Mouse (Mus musculus): Measurements from ENCODE around the gene Fcf1.
A peak's percentile ranks its signal among the peaks of the same experiment; 100 is the strongest.

Gene Fcf1

DNA sequence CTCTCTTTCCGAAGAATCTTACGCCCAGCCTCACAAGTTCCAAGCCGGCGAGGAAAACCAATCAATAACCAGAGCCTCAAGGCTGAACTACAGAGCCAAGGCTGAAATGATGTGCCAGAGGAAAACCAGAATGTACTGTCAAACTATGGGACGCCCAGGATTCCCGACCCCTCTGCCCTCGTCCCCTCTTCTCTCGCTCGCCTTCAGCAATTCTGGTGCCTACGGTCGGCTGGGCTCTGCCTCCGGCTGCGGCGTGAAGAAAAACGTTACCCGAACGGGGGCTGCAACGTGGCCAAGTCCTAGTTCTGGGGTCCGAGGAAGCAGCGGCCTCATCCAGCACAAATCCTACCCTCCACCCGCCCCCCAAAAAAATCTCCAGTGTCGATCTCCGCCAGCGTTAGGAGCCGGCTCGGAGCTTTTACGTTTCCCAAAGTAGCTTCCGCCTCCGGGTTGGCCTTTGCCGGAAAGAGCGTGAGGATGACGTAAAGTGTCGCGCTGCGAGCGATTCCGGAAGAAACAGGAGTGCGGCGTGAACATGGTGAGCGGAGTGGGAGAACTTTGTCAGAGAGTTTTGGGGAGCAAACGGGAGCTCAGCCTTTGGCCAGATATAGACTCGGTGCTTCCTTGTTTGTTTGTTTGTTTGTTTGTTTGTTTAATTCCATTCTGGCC is at the start of gene Fcf1, which contains the start of gene Arel1:
Gene Fcf1, plus strand, starts transcription at position 470 of the 669 bp plus-strand sequence.
Gene Arel1, minus strand, starts transcription at position 473 of the 669 bp plus-strand sequence.
- peak; percentile 85 to 87 for DNase-seq

GRCm38 (mm10) chr12:84921881-84922419 is 48.7 kb upstream of the Fcf1 start:
- DNase-seq: no peak

DNA sequence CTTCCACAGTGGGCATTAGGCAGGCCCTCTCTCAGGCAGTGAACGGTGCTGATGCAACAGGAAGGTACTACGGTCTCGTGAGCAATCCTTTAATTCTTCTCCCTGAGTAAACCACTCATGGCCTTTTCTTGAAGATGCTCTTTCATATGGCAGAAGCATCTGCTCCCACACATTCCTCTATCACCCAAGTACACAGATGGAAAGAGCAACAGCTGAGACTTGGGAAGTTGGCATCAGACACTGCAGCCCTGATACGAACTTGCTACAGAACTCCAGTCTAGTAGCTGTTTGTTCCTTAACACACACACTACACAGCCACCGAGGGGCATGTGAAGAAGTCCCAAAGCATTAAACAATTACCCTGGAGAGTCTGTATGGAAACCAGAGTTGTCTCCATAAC is 46.4 kb upstream of the Fcf1 start:
- no peak for DNase-seq

DNA sequence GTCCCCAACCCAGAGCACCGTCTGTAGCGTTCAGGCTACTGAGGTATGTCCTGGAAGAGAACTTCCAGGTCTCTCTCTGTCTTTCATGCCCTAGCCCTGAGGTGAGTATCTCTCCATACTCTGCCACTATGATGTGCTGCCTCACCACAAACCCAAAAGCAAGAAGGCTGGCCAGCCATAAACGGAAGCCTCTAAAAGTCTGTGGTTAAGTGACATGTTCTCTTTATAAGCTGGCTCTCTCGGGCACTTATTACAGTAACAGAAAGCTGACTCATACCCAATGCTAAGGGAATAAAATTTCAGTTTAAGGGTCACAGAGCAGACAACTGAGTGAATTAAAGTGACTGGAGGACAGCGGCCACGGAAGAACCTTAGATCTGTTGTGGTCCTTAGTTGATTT is 44.2 kb upstream of the Fcf1 start:
- no peak for DNase-seq

- no peak for DNase-seq
Observed at GRCm38 (mm10) chr12:84932210-84932609, 38.5 kb upstream of the Fcf1 start.

DNA sequence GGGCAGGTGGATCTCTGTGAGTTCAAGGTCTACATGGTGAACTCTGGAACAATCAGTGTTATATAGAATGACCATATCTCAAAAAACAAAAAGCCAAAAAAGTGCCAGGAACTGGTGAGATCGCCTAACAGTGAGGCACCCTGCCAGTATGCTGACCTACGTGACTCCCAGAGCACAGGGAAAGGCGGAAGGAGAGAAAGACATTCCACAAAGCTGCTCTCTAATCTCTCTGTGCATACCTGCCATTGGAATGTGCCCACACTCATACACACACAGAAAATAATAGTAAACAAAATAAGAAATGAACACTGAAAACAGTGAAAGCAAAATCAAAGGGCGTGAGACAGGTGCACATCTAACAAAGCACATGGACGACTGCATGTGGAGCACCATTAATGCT is 35.4 kb upstream of the Fcf1 start:
- DNase-seq: no peak

DNA sequence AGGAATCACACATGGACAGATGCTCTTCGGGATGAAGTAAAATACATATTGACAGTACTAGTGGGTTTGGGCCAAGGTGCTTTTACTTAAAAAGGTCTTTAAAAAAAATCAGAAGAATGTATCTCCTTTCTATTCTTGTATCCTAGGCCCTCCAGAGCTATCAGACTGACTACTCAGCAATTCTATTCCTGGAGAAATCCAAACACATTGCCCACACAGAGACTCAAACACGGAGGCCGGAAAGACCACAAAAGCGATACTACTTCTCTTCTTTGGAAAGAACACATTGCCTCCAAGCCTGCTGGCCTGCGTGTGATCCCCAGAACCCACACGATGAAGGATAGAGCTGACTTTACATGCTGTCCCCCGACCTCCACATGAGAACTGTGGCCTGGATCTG is 31.6 kb upstream of the Fcf1 start:
- no peak for DNase-seq

GRCm38 (mm10) chr12:84940343-84940742 is 30.4 kb upstream of the Fcf1 start:
- DNase-seq: no peak

GRCm38 (mm10) chr12:84941717-84942116 is 29.0 kb upstream of the Fcf1 start:
- DNase-seq: no peak

GRCm38 (mm10) chr12:84943006-84943952 is 27.4 kb upstream of the Fcf1 start:
- DNase-seq: no peak

DNA sequence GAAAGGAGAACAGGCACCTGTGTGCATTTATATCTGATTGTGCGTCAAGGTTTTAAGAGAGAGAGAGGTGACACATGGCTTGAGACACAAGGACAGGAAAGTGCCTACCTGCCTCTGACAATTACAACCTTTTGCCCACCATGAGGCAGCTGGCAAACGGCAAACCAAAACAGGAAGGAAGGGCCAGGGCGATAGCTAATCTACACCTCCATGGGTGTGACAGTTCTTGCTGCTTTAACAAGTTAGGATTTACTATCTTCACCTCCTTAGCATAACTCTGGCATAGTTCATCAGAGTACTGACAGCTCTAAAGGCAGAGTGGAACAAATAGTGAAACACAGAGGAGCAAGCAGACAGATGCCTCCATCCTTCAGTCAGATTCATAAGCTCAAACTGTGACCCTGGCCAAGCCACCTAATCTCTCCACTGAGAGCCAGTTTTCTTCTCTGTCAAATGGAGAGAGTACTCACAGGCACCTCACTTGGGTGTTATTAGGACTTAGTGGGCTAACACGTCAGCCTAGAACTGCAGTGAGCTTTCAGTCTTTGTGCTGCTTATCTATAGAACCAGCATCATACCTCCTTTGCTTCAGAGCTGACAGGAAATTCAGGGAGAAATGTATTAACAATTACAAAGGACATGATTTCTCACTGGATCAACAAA is 26.4 kb upstream of the Fcf1 start:
- no peak for DNase-seq

- no peak for DNase-seq
Observed at GRCm38 (mm10) chr12:84944813-84945553, 25.7 kb upstream of the Fcf1 start.

DNA sequence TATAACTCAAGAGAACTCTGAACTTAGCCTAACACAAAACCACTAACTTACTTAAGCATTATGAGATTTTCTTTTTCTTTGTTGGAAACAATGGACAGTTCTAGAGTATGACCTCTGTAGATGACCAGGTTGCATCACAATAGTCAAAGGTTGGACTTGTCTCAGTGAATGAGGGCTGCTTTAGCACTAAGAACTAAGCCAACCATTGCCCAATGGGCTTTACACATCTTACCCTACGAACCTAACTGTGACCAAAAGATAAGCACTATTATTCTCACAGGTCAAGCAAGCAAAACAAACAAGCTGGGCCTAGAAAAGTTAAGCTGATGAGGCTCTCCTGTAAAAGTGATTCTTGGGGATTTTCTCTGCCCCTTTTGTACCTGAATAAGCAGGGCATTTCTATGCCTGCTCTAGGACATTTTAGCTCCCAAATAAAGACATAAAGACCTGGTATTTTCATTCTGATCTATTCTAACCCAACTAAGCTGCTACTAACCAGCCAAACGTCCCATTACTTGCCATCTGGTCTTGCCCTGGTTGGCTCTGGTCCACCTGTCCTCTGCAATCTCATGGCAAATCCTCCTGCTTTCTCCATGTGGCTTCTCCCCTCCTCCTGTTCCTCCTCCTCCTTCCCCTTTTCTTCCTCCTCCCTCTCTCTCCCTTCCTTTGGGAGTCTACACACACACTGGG is 22.7 kb upstream of the Fcf1 start:
- DNase-seq: no peak

DNA sequence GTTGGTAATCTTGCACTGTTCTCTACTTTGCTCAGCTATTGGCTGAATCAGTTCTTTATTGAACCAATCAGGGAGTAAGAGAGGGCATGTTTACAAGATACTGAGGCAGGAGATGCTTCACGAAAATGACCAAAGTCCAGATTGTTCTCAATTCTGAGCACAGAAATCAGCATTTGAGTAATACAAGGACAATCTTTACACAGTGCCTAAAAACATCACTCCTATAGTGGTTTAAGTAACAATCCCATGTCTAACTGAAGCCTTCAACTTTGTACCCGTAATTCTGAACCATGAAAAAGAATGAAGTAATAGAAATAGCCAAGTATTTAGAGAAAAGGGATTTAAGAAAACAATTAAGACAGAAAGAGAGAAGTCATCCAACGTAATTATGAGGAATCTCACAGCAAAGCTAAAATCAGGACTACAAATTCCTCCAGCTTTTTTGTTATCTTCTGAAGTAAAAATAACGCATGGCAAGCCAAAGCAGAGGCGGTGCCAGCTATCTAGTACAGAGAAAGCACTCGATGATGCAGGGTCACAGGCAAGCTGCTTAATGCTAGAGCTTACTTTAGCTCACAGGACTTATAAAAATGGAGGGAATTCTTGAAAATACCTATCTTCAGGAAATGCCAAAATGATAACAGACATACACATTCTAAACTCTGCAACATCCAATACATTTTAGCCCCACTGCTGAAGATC is 22.0 kb upstream of the Fcf1 start:
- no peak for DNase-seq

- DNase-seq: no peak
Observed at GRCm38 (mm10) chr12:84950763-84951162, 19.9 kb upstream of the Fcf1 start.

DNA sequence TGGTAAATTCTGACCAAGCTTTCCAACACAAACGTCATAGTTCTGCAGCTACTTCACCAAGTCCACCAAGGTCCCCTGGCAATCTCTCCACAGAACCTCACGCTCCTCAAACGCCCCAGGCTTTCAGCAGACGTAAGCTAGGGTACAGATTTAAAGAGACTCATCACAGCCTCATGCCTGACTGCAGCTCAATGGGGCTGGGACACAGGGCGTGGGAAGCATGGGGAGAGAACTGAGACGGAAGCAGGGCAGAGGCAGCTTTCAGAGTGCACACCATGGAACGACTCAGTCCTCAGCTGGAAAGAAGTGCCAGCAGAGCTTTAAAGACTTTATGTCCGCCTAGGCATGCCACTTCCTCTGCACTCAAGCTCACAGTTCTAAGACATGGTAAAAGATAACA is 19.2 kb upstream of the Fcf1 start:
- no peak for DNase-seq

GRCm38 (mm10) chr12:84952351-84952750 is 18.3 kb upstream of the Fcf1 start:
- DNase-seq: no peak

- DNase-seq: no peak
Observed at GRCm38 (mm10) chr12:84956317-84956716, 14.4 kb upstream of the Fcf1 start.

GRCm38 (mm10) chr12:84958794-84959356 is 11.8 kb upstream of the Fcf1 start:
- no peak for DNase-seq

GRCm38 (mm10) chr12:84962606-84963005 is 8.1 kb upstream of the Fcf1 start:
- no peak for DNase-seq
